Mouse (Mus musculus): ENCODE results near the gene Comt.

DNA sequence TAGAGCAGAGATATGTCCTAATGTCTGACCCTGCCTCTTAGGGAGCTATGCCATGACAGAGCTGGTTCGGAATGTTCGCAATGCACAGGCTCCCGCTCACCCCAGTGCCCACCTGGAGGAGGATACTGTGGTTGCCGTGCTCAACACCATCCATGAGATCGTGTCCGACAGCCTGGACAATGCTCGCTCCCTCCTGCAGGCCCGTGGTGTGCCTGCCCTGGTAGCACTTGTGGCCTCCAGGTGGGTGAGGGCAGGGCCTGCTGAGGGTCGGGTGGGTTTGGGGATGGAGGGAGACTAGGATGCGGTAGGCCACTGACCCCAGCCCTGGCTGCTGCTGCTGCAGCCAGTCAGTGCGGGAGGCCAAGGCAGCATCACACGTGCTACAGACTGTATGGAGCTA lies 23.4 kb downstream of the Comt start:
- TF ChIP-seq CTCF (IDR thresholded peaks at IDR 0.05; ENCODE audit: control insufficient read depth, insufficient read depth, low read length) (no peak), POLR2A (IDR thresholded peaks at IDR 0.05; ENCODE audit: borderline replicate concordance, control insufficient read depth, low read depth, low read length) (no peak)

Data from bone marrow, adult 2 months (tissue).